14 mouse cellular contexts compared by ENCODE assay signal in the genomic region with DNA sequence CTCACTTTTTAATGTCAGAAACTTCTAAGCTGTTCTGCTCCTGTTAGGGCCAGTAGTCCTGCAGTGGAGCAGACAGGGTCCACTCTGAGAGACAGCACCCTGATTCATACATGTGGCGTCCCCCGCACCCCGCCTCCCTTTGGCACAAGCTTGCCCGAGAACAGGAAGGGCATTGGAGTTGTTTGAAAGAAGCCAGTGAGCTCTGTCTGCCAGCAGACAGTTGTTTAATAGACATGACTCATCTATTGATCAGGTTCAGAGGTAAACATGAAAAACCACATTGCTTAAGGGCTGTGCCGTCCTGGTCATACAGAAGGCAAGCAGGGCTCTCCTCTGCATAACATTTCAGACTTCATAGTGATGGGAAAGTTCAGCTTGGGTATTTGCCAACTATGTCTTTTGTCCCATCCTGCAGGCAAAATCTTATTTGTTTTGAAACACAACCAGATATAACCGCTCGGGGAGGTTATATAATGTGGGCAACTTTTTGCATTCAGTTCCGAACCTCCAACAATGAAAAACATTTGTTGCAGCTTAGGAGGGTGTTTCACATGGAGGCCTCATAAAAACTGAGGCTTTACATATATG. TPM values are rescaled to one million over a fixed set of nuclear protein-coding genes. Genes with fewer than 3 reads are reported as not detected.
DNase-seq lines count a peak whose midpoint lies in the region; ATAC-seq and TF ChIP-seq lines count a peak whose summit lies in the region.
"Had no signal": no experiment of that assay in that cellular context is flagged by ENCODE, and none has a peak within 500 bp of the region (broad histone marks: within the 10 kb centered on the region; RNA-seq: fewer than 3 reads in every experiment).

No protein-coding gene starts in this region.

- TF ChIP-seq POLR2A in liver, adult 2 months (IDR thresholded peaks at IDR 0.05; ENCODE audit: extremely low read depth, insufficient read depth, low read length), result no peak

- H3K9ac ChIP-seq in liver, adult 2 months (ENCODE audit: low read depth, low read length), result no peak overlapping the region
- no peak overlapping the region for H3K9ac ChIP-seq in liver, embryonic 12.5 days
- no peak overlapping the region for H3K9ac ChIP-seq in lung, embryonic 16.5 days (ENCODE audit: low read length)
- no peak overlapping the region for H3K9ac ChIP-seq in intestine, embryonic 16.5 days (ENCODE audit: low read depth, low read length)

- no peaks in the 10 kb centered on the region for H3K9me3 ChIP-seq in liver, embryonic 12.5 days (replicated peaks)
- H3K9me3 ChIP-seq in lung, embryonic 16.5 days (ENCODE audit: control insufficient read depth, low read length), result no peaks in the 10 kb centered on the region
- H3K9me3 ChIP-seq in heart, embryonic 10.5 days, result no peaks in the 10 kb centered on the region
- no peaks in the 10 kb centered on the region for H3K9me3 ChIP-seq in intestine, embryonic 16.5 days (ENCODE audit: control insufficient read depth, low read length)
- H3K9me3 ChIP-seq: limb, embryonic 10.5 days had no signal

- peak; percentile 43 for DNase-seq in adrenal gland, postnatal 14 days
- DNase-seq in adrenal gland, adult 8-10 months, result no peak
- DNase-seq in liver, adult 2 months (ENCODE audit: extremely low read depth, low read depth, low spot score), result peak; percentile 93
- peak; percentile 77 for DNase-seq in 3T3-L1 (ENCODE audit: low read depth, low spot score)
- DNase-seq in heart, embryonic 10.5 days (ENCODE audit: low spot score), result no peak
- DNase-seq: B cell, adult 2 months; cerebellum, adult 9-10 months; right cerebral cortex, adult 18-20 months had no signal

- no peaks in the 10 kb centered on the region for H3K27me3 ChIP-seq in liver, adult 2 months (ENCODE audit: control insufficient read depth, insufficient read depth, low read length)
- no peaks in the 10 kb centered on the region for H3K27me3 ChIP-seq in liver, embryonic 12.5 days (replicated peaks)
- H3K27me3 ChIP-seq in lung, embryonic 16.5 days (ENCODE audit: control insufficient read depth, insufficient read depth, low read depth, low read length), result no peaks in the 10 kb centered on the region
- H3K27me3 ChIP-seq in heart, embryonic 10.5 days (ENCODE audit: insufficient read depth, poor library complexity, severe bottlenecking), result no peaks in the 10 kb centered on the region
- H3K27me3 ChIP-seq in intestine, embryonic 16.5 days (replicated peaks; ENCODE audit: control insufficient read depth, insufficient read depth, low read length), result no peaks in the 10 kb centered on the region

- H3K4me3 ChIP-seq in liver, adult 2 months (ENCODE audit: insufficient read depth, low read depth, low read length), result no peak overlapping the region; the same call in 1 of the 2 replicates
- H3K4me3 ChIP-seq in liver, embryonic 12.5 days, result no peak overlapping the region
- H3K4me3 ChIP-seq in lung, embryonic 16.5 days (ENCODE audit: low read length), result no peak overlapping the region
- H3K4me3 ChIP-seq in heart, embryonic 10.5 days, result no peak overlapping the region
- no peak overlapping the region for H3K4me3 ChIP-seq in intestine, embryonic 16.5 days (ENCODE audit: low read length)
- H3K4me3 ChIP-seq: layer of hippocampus, adult 2 months; limb, embryonic 10.5 days had no signal

- ATAC-seq in liver, embryonic 12.5 days, result no peak
- ATAC-seq in lung, embryonic 16.5 days (ENCODE audit: low read depth), result 0 out of 2 replicates have a peak, but pooled peaks have one; percentile 26
- no peak for ATAC-seq in intestine, embryonic 16.5 days
- ATAC-seq: intestine, postnatal 0 days had no signal

- 0 out of 2 replicates have a peak overlapping the region, but pooled peaks have one; percentile 5 for H3K27ac ChIP-seq in liver, adult 2 months (replicated peaks; ENCODE audit: insufficient read depth, low read depth, low read length)
- H3K27ac ChIP-seq in liver, embryonic 12.5 days, result no peak overlapping the region
- no peak overlapping the region for H3K27ac ChIP-seq in lung, embryonic 16.5 days (ENCODE audit: low read length)
- no peak overlapping the region for H3K27ac ChIP-seq in heart, embryonic 10.5 days
- H3K27ac ChIP-seq in intestine, embryonic 16.5 days (ENCODE audit: low read length), result no peak overlapping the region
- H3K27ac ChIP-seq: layer of hippocampus, adult 2 months; limb, embryonic 10.5 days had no signal

- H3K4me2 ChIP-seq in liver, embryonic 12.5 days, result no peak overlapping the region
- no peak overlapping the region for H3K4me2 ChIP-seq in lung, embryonic 16.5 days (ENCODE audit: low read depth, low read length)
- no peak overlapping the region for H3K4me2 ChIP-seq in intestine, embryonic 16.5 days (ENCODE audit: low read depth, low read length)

- no peaks in the 10 kb centered on the region; the same call in 1 of the 2 replicates for H3K79me2 ChIP-seq in liver, adult 2 months (ENCODE audit: control insufficient read depth, insufficient read depth, low read length)

- H3K4me1 ChIP-seq in liver, adult 2 months (ENCODE audit: control insufficient read depth, insufficient read depth, low read length), result peaks cover 15% of the 10 kb centered on the region
- no peaks in the 10 kb centered on the region for H3K4me1 ChIP-seq in liver, embryonic 12.5 days
- H3K4me1 ChIP-seq in lung, embryonic 16.5 days (replicated peaks; ENCODE audit: control insufficient read depth, insufficient read depth, low read length), result peaks cover 5% of the 10 kb centered on the region
- peaks cover under 1% of the 10 kb centered on the region; the same call in 1 of the 2 replicates for H3K4me1 ChIP-seq in heart, embryonic 10.5 days
- no peaks in the 10 kb centered on the region; the same call in 1 of the 2 replicates for H3K4me1 ChIP-seq in intestine, embryonic 16.5 days (ENCODE audit: control insufficient read depth, insufficient read depth, low read length)
- H3K4me1 ChIP-seq: limb, embryonic 10.5 days had no signal

- H3K36me3 ChIP-seq in liver, adult 2 months (ENCODE audit: control insufficient read depth, insufficient read depth, low read length), result peaks cover 22% of the 10 kb centered on the region; the same call in 1 of the 2 replicates
- H3K36me3 ChIP-seq in liver, embryonic 12.5 days, result peaks cover 65% of the 10 kb centered on the region
- H3K36me3 ChIP-seq in lung, embryonic 16.5 days (ENCODE audit: control insufficient read depth, insufficient read depth, low read length), result peaks cover 34% of the 10 kb centered on the region
- peaks cover 93% of the 10 kb centered on the region for H3K36me3 ChIP-seq in heart, embryonic 10.5 days
- peaks cover 8% of the 10 kb centered on the region; the same call in 1 of the 2 replicates for H3K36me3 ChIP-seq in intestine, embryonic 16.5 days (ENCODE audit: control insufficient read depth, insufficient read depth, low read length)

- WGBS in liver, adult 2 months, result 14% methylated on average over 8 of the region's 8 CpGs
- 74% methylated on average over 8 of the region's 8 CpGs for WGBS in liver, embryonic 12.5 days (ENCODE audit: insufficient replicate concordance)
- WGBS in lung, embryonic 16.5 days, result 69% methylated on average over 8 of the region's 8 CpGs
- WGBS in heart, embryonic 10.5 days, result 88% methylated on average over 8 of the region's 8 CpGs
- WGBS in intestine, embryonic 16.5 days, result 73% methylated on average over 8 of the region's 8 CpGs

- no peak for TF ChIP-seq CTCF in liver, adult 2 months (IDR thresholded peaks at IDR 0.05; ENCODE audit: low read depth, low read length)

RNA-seq across cellular contexts. Expression of gene Cemip2, which starts 36.4 kb away (rescaled TPM):
- 25.3 and 26.3 TPM in 2 replicates for total RNA-seq in adrenal gland, postnatal 14 days (2021)
- 10 to 100 TPM; 22.6 to 27.4 (median 23.2) TPM for total RNA-seq in adrenal gland, adult 8-10 months (2022)
- total RNA-seq in liver, adult 2 months (2014; rRNA removed), result 18.1 and 18.4 TPM in 2 replicates
- 2.3 and 2.9 TPM in 2 replicates for polyA plus RNA-seq in liver, adult 2 months (2012; rRNA removed)
- polyA plus RNA-seq in liver, embryonic 12.5 days (2016; fragmentation: Nextera tagmentation; extraction: Ambion mirVana), result 13.7 and 15.0 TPM in 2 replicates
- 29.7 and 31.8 TPM in 2 replicates for polyA plus RNA-seq in lung, embryonic 16.5 days (2015; fragmentation: Nextera tagmentation; extraction: Ambion mirVana)
- 63.1 and 110 TPM in 2 replicates for polyA plus RNA-seq in heart, embryonic 10.5 days (2016; fragmentation: Nextera tagmentation; extraction: Ambion mirVana)
- 7.3 and 8.0 TPM in 2 replicates for polyA plus RNA-seq in intestine, embryonic 16.5 days (2015; fragmentation: Nextera tagmentation; extraction: Ambion mirVana)

Comparison
In these comparisons a context has a peak if more than half of its experiments do, and no peak if none do; other contexts are left out.
1. DNase-seq: peak in adrenal gland, postnatal 14 days (single experiment), liver, adult 2 months (single experiment) and 3T3-L1 (single experiment); none in adrenal gland, adult 8-10 months (single experiment) and heart, embryonic 10.5 days (single experiment).